Mouse (Mus musculus): ENCODE measurements around the gene Ifrd1.

- TF ChIP-seq CTCF (IDR thresholded peaks at IDR 0.05; ENCODE audit: low read depth, low read length) (no peak), TAL1 (conservative IDR thresholded peaks at IDR 0.05; ENCODE audit: low read depth, low read length) (no peak)
These were observed 30.5 kb downstream of the Ifrd1 start for GRCm38 (mm10) chr12:40217776-40218175.

All from G1E (cell line).